Mouse (Mus musculus): ENCODE data around the gene Gli1. TPM values are rescaled to one million over a fixed set of nuclear protein-coding genes. Genes with fewer than 3 reads are reported as not detected.

Gli1 gene
- polyA plus RNA-seq, 1 experiment from 2014 or later, result 0.15 TPM

DNA sequence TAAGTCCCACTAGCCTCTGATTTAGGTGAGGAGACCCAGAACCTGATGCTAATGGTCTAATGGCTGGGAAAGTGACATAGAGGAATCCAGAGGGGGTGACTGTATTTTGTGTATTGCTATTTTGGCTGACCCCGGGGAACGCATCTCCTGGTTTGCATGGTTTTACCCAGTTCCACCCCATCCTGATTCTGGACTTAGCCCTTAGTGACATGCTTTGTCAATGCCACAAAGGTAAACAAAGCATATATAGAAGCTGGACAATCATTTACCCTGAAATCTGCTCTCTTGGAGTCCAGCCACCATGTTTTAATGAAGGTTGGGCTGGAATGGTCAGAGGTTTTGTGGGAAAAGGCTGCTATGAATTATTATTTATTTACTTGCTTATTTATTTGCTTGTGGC, 26.5 kb upstream of the Gli1 start:
- H3K36me3 ChIP-seq (ENCODE audit: control insufficient read depth, insufficient read depth), result no peaks in the 10 kb centered on the region
- H3K4me2 ChIP-seq (ENCODE audit: low read depth, low read length), result 0 out of 2 replicates have a peak overlapping the region, but pooled peaks have one; percentile 27
- no peaks in the 10 kb centered on the region for H3K4me1 ChIP-seq (ENCODE audit: control insufficient read depth, low read depth, low read length)
- H3K9me3 ChIP-seq (replicated peaks; ENCODE audit: control insufficient read depth, low read length), result no peaks in the 10 kb centered on the region
- H3K4me3 ChIP-seq (ENCODE audit: low read depth, low read length), result no peak overlapping the region
- 77% methylated on average over 2 of the region's 2 CpGs for WGBS (ENCODE audit: insufficient replicate concordance)
- peak overlapping the region; percentile 77 for H3K27ac ChIP-seq (ENCODE audit: low read length)
- no peak overlapping the region for H3K9ac ChIP-seq (ENCODE audit: low read depth, low read length)
- H3K27me3 ChIP-seq (ENCODE audit: control insufficient read depth, insufficient read depth, low read depth, low read length), result no peaks in the 10 kb centered on the region
- ATAC-seq (ENCODE audit: low read depth), result peak; percentile 82

DNA sequence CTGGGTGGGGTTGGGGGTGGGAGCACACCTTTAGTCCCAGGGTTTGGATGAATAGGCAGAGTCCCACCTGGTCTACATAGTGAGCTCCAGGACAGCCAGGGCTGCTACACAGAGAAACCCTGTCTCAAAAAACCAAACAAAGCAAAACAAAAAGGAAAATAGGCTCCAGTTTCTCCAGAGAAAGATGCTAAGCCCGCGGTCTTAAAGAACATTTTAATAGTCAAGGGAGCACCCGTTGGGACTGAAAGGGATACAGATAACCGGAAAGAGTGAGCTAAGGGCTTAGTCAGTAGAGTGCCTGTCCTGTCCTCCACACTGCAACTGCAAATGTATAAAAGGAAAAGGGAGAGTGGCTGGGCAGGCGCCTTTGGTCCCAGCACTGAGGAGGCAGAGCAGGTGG, 25.3 kb upstream of the Gli1 start:
- Histone ChIP-seq H3K4me2 (ENCODE audit: low read depth, low read length) (no peak overlapping the region), H3K27ac (ENCODE audit: low read length) (no peak overlapping the region; the same call in 1 of the 2 replicates), H3K4me1 (ENCODE audit: control insufficient read depth, low read depth, low read length) (no peaks in the 10 kb centered on the region), H3K36me3 (ENCODE audit: control insufficient read depth, insufficient read depth) (peaks cover 2% of the 10 kb centered on the region; the same call in 1 of the 2 replicates), H3K27me3 (ENCODE audit: control insufficient read depth, insufficient read depth, low read depth, low read length) (no peaks in the 10 kb centered on the region), H3K9ac (ENCODE audit: low read depth, low read length) (no peak overlapping the region), H3K4me3 (ENCODE audit: low read depth, low read length) (no peak overlapping the region), H3K9me3 (replicated peaks; ENCODE audit: control insufficient read depth, low read length) (no peaks in the 10 kb centered on the region)
- 65% methylated on average over 5 of the region's 5 CpGs for WGBS (ENCODE audit: insufficient replicate concordance)
- no peak for ATAC-seq (ENCODE audit: low read depth)

DNA sequence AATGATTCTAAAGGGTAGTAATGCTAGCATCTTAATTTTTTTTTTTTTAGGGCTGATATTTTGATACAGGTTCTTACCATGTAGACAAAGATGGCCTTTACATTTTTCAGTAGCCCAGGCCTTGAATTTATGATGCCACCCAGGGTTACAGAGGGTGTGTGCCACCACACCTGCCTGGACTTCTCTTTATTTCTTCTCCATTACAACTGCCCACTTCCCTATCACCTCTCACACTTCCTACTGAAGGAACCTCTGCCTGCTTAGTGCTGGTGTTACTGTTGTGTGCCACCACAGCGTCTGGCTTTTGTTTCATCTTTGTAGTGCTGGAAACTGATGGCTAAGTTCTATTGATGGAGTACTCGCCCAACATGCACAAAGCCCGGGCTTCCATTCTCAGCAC, 18.9 kb upstream of the Gli1 start:
- ATAC-seq (ENCODE audit: low read depth), result no peak
- H3K4me1 ChIP-seq (ENCODE audit: control insufficient read depth, low read depth, low read length), result no peaks in the 10 kb centered on the region
- H3K9me3 ChIP-seq (replicated peaks; ENCODE audit: control insufficient read depth, low read length), result no peaks in the 10 kb centered on the region
- WGBS (ENCODE audit: insufficient replicate concordance), result 45% methylated on average over 3 of the region's 3 CpGs
- no peak overlapping the region for H3K4me3 ChIP-seq (ENCODE audit: low read depth, low read length)
- H3K9ac ChIP-seq (ENCODE audit: low read depth, low read length), result no peak overlapping the region
- H3K36me3 ChIP-seq (ENCODE audit: control insufficient read depth, insufficient read depth), result peaks cover 3% of the 10 kb centered on the region; the same call in 1 of the 2 replicates
- no peak overlapping the region for H3K27ac ChIP-seq (ENCODE audit: low read length)
- H3K4me2 ChIP-seq (ENCODE audit: low read depth, low read length), result no peak overlapping the region
- no peaks in the 10 kb centered on the region for H3K27me3 ChIP-seq (ENCODE audit: control insufficient read depth, insufficient read depth, low read depth, low read length)

DNA sequence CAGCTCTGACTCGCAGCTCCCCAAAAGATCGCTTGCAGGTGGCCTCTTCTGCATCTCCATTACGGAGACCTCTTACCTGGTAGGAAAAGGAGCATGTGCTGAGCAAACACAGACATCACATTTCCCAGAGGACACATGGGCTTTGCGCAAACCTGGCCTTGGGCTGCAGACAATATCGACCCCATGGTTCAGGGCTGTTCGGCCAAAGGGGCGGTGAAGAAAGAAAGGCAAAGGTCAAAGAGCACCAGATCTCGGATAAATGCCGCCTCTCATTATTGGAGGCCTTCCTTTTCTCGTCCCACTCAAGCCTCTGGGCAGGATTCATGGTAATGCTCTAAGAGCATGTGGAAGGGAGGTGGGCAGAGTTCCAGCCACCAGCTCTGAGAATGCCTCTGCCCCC, 13.6 kb upstream of the Gli1 start:
- Histone ChIP-seq H3K9ac (ENCODE audit: low read depth, low read length) (no peak overlapping the region), H3K4me1 (ENCODE audit: control insufficient read depth, low read depth, low read length) (peaks cover 4% of the 10 kb centered on the region), H3K4me2 (ENCODE audit: low read depth, low read length) (no peak overlapping the region), H3K36me3 (ENCODE audit: control insufficient read depth, insufficient read depth) (no peaks in the 10 kb centered on the region), H3K4me3 (ENCODE audit: low read depth, low read length) (no peak overlapping the region), H3K27me3 (ENCODE audit: control insufficient read depth, insufficient read depth, low read depth, low read length) (no peaks in the 10 kb centered on the region), H3K9me3 (replicated peaks; ENCODE audit: control insufficient read depth, low read length) (no peaks in the 10 kb centered on the region), H3K27ac (ENCODE audit: low read length) (peak overlapping the region; percentile 31)
- ATAC-seq (ENCODE audit: low read depth), result peak; percentile 68
- 65% methylated on average over 10 of the region's 10 CpGs for WGBS (ENCODE audit: insufficient replicate concordance)

DNA sequence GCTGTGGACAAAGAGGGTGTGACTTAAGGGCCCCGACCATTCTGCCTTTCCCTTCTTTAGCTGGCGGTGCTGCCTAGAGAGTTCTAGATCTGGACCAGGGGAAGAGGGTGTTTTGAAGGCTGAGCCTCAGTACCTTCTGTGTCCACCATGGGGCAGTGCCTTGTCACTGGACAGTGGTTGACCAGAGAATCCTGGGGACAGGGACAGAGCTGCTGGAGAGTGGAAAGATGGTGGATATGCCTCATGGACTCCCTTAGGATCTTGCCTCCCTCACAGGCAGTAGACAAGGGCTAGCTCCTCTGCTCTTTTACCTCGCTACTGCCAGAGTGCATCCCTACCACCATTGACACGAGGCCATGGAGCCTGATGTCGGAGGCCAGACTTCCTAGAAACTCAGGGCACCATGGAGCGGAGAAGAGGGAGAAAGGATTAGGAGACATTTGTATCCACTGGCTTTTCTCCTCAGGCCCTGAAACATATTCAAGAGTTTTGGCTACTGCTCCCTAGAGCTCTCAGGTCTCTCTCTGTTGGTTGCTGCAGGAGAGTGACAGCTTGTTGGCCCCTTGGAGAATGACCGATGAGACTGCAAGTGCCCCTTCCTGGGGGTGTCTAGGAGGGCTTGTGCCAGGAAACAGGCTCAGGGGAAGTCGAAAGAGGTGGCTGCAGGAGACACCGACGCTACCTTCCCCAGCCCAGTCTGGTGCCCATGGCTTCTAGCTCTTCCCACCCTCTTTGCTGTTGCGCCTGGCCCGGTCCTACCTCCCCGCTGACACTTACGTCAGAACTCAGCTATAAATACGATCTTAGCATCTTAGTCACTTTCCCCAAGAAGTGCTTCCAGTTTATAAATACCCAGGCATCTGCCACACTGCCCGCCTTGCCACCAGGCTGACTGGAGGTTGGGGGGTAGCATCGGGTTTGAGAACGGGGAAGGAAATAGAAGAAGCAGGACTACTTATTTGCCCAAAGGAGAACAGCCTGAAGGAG, 12.4 kb upstream of the Gli1 start, which contains the start of gene Inhbe:
Gene Inhbe, minus strand, starts transcription at position 503 of the 987 bp plus-strand sequence.
- peak within 1 kb of the TSS; percentile 31 for H3K27ac ChIP-seq (ENCODE audit: low read length)
- no peaks in the 10 kb centered on the region for H3K9me3 ChIP-seq (replicated peaks; ENCODE audit: control insufficient read depth, low read length)
- ATAC-seq (ENCODE audit: low read depth), result no peak
- H3K9ac ChIP-seq (ENCODE audit: low read depth, low read length), result no peak within 1 kb of the TSS
- H3K4me2 ChIP-seq (ENCODE audit: low read depth, low read length), result no peak within 1 kb of the TSS
- 46% methylated on average over 18 of the region's 18 CpGs for WGBS (ENCODE audit: insufficient replicate concordance)
- no peaks in the 10 kb centered on the region for H3K27me3 ChIP-seq (ENCODE audit: control insufficient read depth, insufficient read depth, low read depth, low read length)
- H3K36me3 ChIP-seq (ENCODE audit: control insufficient read depth, insufficient read depth), result no peaks in the 10 kb centered on the region
- no peak within 1 kb of the TSS for H3K4me3 ChIP-seq (ENCODE audit: low read depth, low read length)
- H3K4me1 ChIP-seq (ENCODE audit: control insufficient read depth, low read depth, low read length), result peaks cover 6% of the 10 kb centered on the region

DNA sequence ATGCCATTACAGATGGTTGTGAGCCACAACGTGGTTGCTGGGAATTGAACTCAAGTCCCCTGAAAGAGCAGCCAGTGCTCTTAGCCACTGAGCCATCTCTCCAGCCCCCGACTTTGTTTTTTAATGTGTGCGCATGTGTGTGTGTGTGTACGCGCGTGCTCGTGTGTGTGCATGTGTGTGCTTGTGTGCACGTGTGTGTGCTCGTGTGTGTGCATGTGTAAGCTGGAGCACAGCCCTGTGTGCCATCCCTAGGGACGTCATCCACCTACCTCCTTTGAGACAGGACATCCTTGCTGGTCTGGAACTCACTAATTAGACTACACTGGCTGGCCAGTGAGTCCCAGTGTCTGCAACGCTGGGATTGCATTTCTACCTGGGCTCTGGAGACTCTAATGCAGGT, 11.0 kb upstream of the Gli1 start:
- Histone ChIP-seq H3K4me2 (ENCODE audit: low read depth, low read length) (no peak overlapping the region), H3K27ac (ENCODE audit: low read length) (peak overlapping the region; percentile 56; the same call in 1 of the 2 replicates), H3K4me1 (ENCODE audit: control insufficient read depth, low read depth, low read length) (peaks cover 6% of the 10 kb centered on the region), H3K4me3 (ENCODE audit: low read depth, low read length) (no peak overlapping the region), H3K27me3 (ENCODE audit: control insufficient read depth, insufficient read depth, low read depth, low read length) (no peaks in the 10 kb centered on the region), H3K9ac (ENCODE audit: low read depth, low read length) (no peak overlapping the region), H3K9me3 (replicated peaks; ENCODE audit: control insufficient read depth, low read length) (no peaks in the 10 kb centered on the region), H3K36me3 (ENCODE audit: control insufficient read depth, insufficient read depth) (no peaks in the 10 kb centered on the region)
- WGBS (ENCODE audit: insufficient replicate concordance), result 64% methylated on average over 11 of the region's 11 CpGs
- no peak for ATAC-seq (ENCODE audit: low read depth)

DNA sequence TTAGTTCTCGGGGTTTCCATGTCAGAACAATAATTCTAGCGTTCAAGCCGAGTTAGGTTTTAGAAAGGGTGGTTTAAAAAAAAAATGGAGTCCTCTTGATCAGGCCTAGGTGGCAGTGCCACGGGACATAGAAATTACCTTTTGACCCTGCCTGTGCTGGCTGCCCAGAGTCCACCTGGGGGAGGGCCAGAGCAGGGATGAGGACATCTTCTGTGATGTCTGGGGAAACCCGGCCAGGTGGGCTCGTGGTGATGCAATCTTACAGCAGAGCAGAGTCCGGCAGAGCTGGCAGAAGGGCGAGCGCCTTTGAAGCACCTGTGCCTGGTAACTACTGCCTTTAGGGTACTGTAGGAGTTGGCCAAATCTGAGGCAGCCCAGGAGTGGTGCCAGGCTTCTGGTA, 10.4 kb upstream of the Gli1 start:
- H3K27ac ChIP-seq (ENCODE audit: low read length), result peak overlapping the region; percentile 64
- H3K9me3 ChIP-seq (replicated peaks; ENCODE audit: control insufficient read depth, low read length), result no peaks in the 10 kb centered on the region
- H3K4me3 ChIP-seq (ENCODE audit: low read depth, low read length), result no peak overlapping the region
- ATAC-seq (ENCODE audit: low read depth), result peak; percentile 57
- H3K4me2 ChIP-seq (ENCODE audit: low read depth, low read length), result no peak overlapping the region
- H3K36me3 ChIP-seq (ENCODE audit: control insufficient read depth, insufficient read depth), result no peaks in the 10 kb centered on the region
- WGBS (ENCODE audit: insufficient replicate concordance), result 57% methylated on average over 9 of the region's 9 CpGs
- H3K4me1 ChIP-seq (ENCODE audit: control insufficient read depth, low read depth, low read length), result peaks cover 6% of the 10 kb centered on the region
- H3K9ac ChIP-seq (ENCODE audit: low read depth, low read length), result no peak overlapping the region
- no peaks in the 10 kb centered on the region for H3K27me3 ChIP-seq (ENCODE audit: control insufficient read depth, insufficient read depth, low read depth, low read length)

DNA sequence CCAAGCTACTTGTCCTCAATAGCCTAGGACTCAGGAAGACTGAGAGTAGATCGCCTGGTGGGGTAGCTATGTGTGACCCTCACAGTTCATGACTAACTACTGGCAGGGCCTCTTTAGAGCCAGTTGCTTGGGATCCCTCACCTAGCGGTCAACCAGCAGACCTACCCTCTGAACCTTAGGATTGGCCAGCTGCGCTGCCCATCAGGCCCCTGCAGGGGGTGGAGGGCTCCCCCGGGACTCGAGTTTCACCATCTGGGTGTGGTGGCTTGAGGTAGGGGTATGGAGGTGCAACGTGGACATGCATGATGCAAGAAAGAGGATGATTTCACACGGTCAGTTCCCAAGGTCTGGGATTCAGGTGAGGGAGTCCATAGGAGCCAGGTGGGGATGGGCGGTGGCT, 9.9 kb upstream of the Gli1 start:
- Histone ChIP-seq H3K27me3 (ENCODE audit: control insufficient read depth, insufficient read depth, low read depth, low read length) (no peaks in the 10 kb centered on the region), H3K36me3 (ENCODE audit: control insufficient read depth, insufficient read depth) (no peaks in the 10 kb centered on the region), H3K9me3 (replicated peaks; ENCODE audit: control insufficient read depth, low read length) (no peaks in the 10 kb centered on the region), H3K27ac (ENCODE audit: low read length) (peak overlapping the region; percentile 64), H3K4me2 (ENCODE audit: low read depth, low read length) (no peak overlapping the region), H3K4me3 (ENCODE audit: low read depth, low read length) (no peak overlapping the region), H3K4me1 (ENCODE audit: control insufficient read depth, low read depth, low read length) (peaks cover 6% of the 10 kb centered on the region), H3K9ac (ENCODE audit: low read depth, low read length) (no peak overlapping the region)
- WGBS (ENCODE audit: insufficient replicate concordance), result 56% methylated on average over 8 of the region's 8 CpGs
- peak; percentile 63 for ATAC-seq (ENCODE audit: low read depth)

DNA sequence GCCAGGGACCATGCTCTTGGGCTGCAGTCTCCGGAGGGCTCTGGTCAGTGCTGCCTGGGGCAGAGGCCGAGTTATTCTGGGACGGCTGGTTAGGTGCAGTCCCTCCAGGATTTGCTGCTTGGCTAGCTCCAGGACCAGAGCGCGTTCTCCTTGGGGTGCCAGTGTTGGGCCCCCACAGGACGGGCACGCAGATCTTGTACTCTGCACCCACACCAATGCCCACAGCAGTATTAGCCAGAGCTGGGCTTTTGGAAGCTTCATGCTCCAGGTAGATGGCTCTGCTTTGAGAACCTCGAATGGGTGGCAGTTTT, 9.5 kb upstream of the Gli1 start:
- Histone ChIP-seq H3K4me3 (ENCODE audit: low read depth, low read length) (peak overlapping the region; percentile 13; the same call in 1 of the 2 replicates), H3K4me1 (ENCODE audit: control insufficient read depth, low read depth, low read length) (peaks cover 6% of the 10 kb centered on the region), H3K36me3 (ENCODE audit: control insufficient read depth, insufficient read depth) (no peaks in the 10 kb centered on the region), H3K27ac (ENCODE audit: low read length) (peak overlapping the region; percentile 64), H3K27me3 (ENCODE audit: control insufficient read depth, insufficient read depth, low read depth, low read length) (no peaks in the 10 kb centered on the region), H3K9ac (ENCODE audit: low read depth, low read length) (0 out of 2 replicates have a peak overlapping the region, but pooled peaks have one; percentile 8), H3K4me2 (ENCODE audit: low read depth, low read length) (peak overlapping the region; percentile 48; the same call in 1 of the 2 replicates), H3K9me3 (replicated peaks; ENCODE audit: control insufficient read depth, low read length) (no peaks in the 10 kb centered on the region)
- 64% methylated on average over 8 of the region's 8 CpGs for WGBS (ENCODE audit: insufficient replicate concordance)
- ATAC-seq (ENCODE audit: low read depth), result no peak

Data from liver, embryonic 16.5 days (tissue).